Mouse (Mus musculus): ENCODE data around the gene Jsrp1. TPM values are rescaled to one million over a fixed set of nuclear protein-coding genes. Genes with fewer than 3 reads are reported as not detected.

Gene Jsrp1
- polyA plus RNA-seq, 1 experiment = not detected

GRCm38 (mm10) chr10:80808099-80808984 is 5.0 kb downstream of the Jsrp1 start:
- Histone ChIP-seq H3K4me1 (ENCODE audit: control insufficient read depth) (peaks cover 40% of the 10 kb centered on the region), H3K27me3 (ENCODE audit: control insufficient read depth) (peaks cover 72% of the 10 kb centered on the region), H3K9me3 (ENCODE audit: control insufficient read depth, low read length) (peaks cover 3% of the 10 kb centered on the region; the same call in 1 of the 2 replicates), H3K36me3 (ENCODE audit: control insufficient read depth) (peaks cover 33% of the 10 kb centered on the region), H3K4me3 (replicated peaks) (no peak overlapping the region)
- TF ChIP-seq TAL1 (IDR thresholded peaks at IDR 0.05; ENCODE audit: low read length) (no peak), GATA1 (IDR thresholded peaks at IDR 0.05; ENCODE audit: low read length) (no peak)

- H3K27me3 ChIP-seq (ENCODE audit: control insufficient read depth) = peaks cover 62% of the 10 kb centered on the region
These were observed 6.2 kb downstream of the Jsrp1 start for GRCm38 (mm10) chr10:80807057-80807627.

GRCm38 (mm10) chr10:80806341-80807056 is 6.8 kb downstream of the Jsrp1 start:
- H3K4me1 ChIP-seq (ENCODE audit: control insufficient read depth) = peaks cover 49% of the 10 kb centered on the region
- H3K9me3 ChIP-seq (ENCODE audit: control insufficient read depth, low read length) = peaks cover 3% of the 10 kb centered on the region; the same call in 1 of the 2 replicates
- H3K36me3 ChIP-seq (ENCODE audit: control insufficient read depth) = peaks cover 51% of the 10 kb centered on the region
- peak overlapping the region; percentile 58 for H3K4me3 ChIP-seq (replicated peaks)
- H3K27me3 ChIP-seq (ENCODE audit: control insufficient read depth) = peaks cover 56% of the 10 kb centered on the region
- TF ChIP-seq GATA1 (IDR thresholded peaks at IDR 0.05; ENCODE audit: low read length) (no peak), TAL1 (IDR thresholded peaks at IDR 0.05; ENCODE audit: low read length) (no peak)

More at GRCm38 (mm10) chr10:80807057-80807627, 6.2 kb downstream of the Jsrp1 start:
- Histone ChIP-seq H3K36me3 (ENCODE audit: control insufficient read depth) (peaks cover 45% of the 10 kb centered on the region), H3K4me3 (replicated peaks) (peak overlapping the region; percentile 58), H3K4me1 (ENCODE audit: control insufficient read depth) (peaks cover 47% of the 10 kb centered on the region), H3K9me3 (ENCODE audit: control insufficient read depth, low read length) (peaks cover 3% of the 10 kb centered on the region; the same call in 1 of the 2 replicates)
- TF ChIP-seq TAL1 (IDR thresholded peaks at IDR 0.05; ENCODE audit: low read length) (no peak), GATA1 (IDR thresholded peaks at IDR 0.05; ENCODE audit: low read length) (no peak)

- Histone ChIP-seq H3K36me3 (ENCODE audit: control insufficient read depth) (peaks cover 57% of the 10 kb centered on the region), H3K4me3 (replicated peaks) (no peak overlapping the region), H3K4me1 (ENCODE audit: control insufficient read depth) (peaks cover 52% of the 10 kb centered on the region), H3K9me3 (ENCODE audit: control insufficient read depth, low read length) (peaks cover 3% of the 10 kb centered on the region; the same call in 1 of the 2 replicates), H3K27me3 (ENCODE audit: control insufficient read depth) (peaks cover 50% of the 10 kb centered on the region)
- TF ChIP-seq GATA1 (IDR thresholded peaks at IDR 0.05; ENCODE audit: low read length) (no peak), TAL1 (IDR thresholded peaks at IDR 0.05; ENCODE audit: low read length) (no peak)
These were observed 7.4 kb downstream of the Jsrp1 start for GRCm38 (mm10) chr10:80805925-80806324.

GRCm38 (mm10) chr10:80805322-80805721 is 8.0 kb downstream of the Jsrp1 start:
- H3K27me3 ChIP-seq (ENCODE audit: control insufficient read depth) = peaks cover 44% of the 10 kb centered on the region
- TF ChIP-seq GATA1 (IDR thresholded peaks at IDR 0.05; ENCODE audit: low read length) (no peak), TAL1 (IDR thresholded peaks at IDR 0.05; ENCODE audit: low read length) (no peak)
- H3K9me3 ChIP-seq (ENCODE audit: control insufficient read depth, low read length) = peaks cover 3% of the 10 kb centered on the region; the same call in 1 of the 2 replicates
- peaks cover 63% of the 10 kb centered on the region for H3K36me3 ChIP-seq (ENCODE audit: control insufficient read depth)
- peaks cover 57% of the 10 kb centered on the region for H3K4me1 ChIP-seq (ENCODE audit: control insufficient read depth)
- no peak overlapping the region for H3K4me3 ChIP-seq (replicated peaks)

- peaks cover 58% of the 10 kb centered on the region for H3K4me1 ChIP-seq (ENCODE audit: control insufficient read depth)
- TF ChIP-seq TAL1 (IDR thresholded peaks at IDR 0.05; ENCODE audit: low read length) (no peak), GATA1 (IDR thresholded peaks at IDR 0.05; ENCODE audit: low read length) (no peak)
- H3K36me3 ChIP-seq (ENCODE audit: control insufficient read depth) = peaks cover 67% of the 10 kb centered on the region
- H3K4me3 ChIP-seq (replicated peaks) = no peak within 1 kb of the TSS
- H3K9me3 ChIP-seq (ENCODE audit: control insufficient read depth, low read length) = peaks cover 3% of the 10 kb centered on the region; the same call in 1 of the 2 replicates
- peaks cover 40% of the 10 kb centered on the region for H3K27me3 ChIP-seq (ENCODE audit: control insufficient read depth)
These were observed 8.4 kb downstream of the Jsrp1 start, which contains the start of gene Amh for GRCm38 (mm10) chr10:80804916-80805315. Amh (plus strand) TSS chr10:80805243.

- Histone ChIP-seq H3K36me3 (ENCODE audit: control insufficient read depth) (peaks cover 71% of the 10 kb centered on the region), H3K4me3 (replicated peaks) (no peak overlapping the region)
These were observed 9.0 kb downstream of the Jsrp1 start for GRCm38 (mm10) chr10:80804340-80804739.

GRCm38 (mm10) chr10:80802996-80803395 is 10.3 kb downstream of the Jsrp1 start:
- no peak overlapping the region for H3K4me3 ChIP-seq (replicated peaks)
- H3K4me1 ChIP-seq (ENCODE audit: control insufficient read depth) = peaks cover 63% of the 10 kb centered on the region
- H3K36me3 ChIP-seq (ENCODE audit: control insufficient read depth) = peaks cover 71% of the 10 kb centered on the region
- no peaks in the 10 kb centered on the region for H3K9me3 ChIP-seq (ENCODE audit: control insufficient read depth, low read length)
- peaks cover 21% of the 10 kb centered on the region for H3K27me3 ChIP-seq (ENCODE audit: control insufficient read depth)
- TF ChIP-seq GATA1 (IDR thresholded peaks at IDR 0.05; ENCODE audit: low read length) (no peak), TAL1 (IDR thresholded peaks at IDR 0.05; ENCODE audit: low read length) (no peak)

More at GRCm38 (mm10) chr10:80804340-80804739, 9.0 kb downstream of the Jsrp1 start:
- peaks cover 34% of the 10 kb centered on the region for H3K27me3 ChIP-seq (ENCODE audit: control insufficient read depth)
- H3K9me3 ChIP-seq (ENCODE audit: control insufficient read depth, low read length) = peaks cover 3% of the 10 kb centered on the region; the same call in 1 of the 2 replicates
- peaks cover 63% of the 10 kb centered on the region for H3K4me1 ChIP-seq (ENCODE audit: control insufficient read depth)
- no peak for TF ChIP-seq GATA1 (IDR thresholded peaks at IDR 0.05; ENCODE audit: low read length)
- no peak for TF ChIP-seq TAL1 (IDR thresholded peaks at IDR 0.05; ENCODE audit: low read length)
